Mouse (Mus musculus) erythroblast, embryonic 14.5 days (primary cell): ENCODE results near the gene Gzf1. TPM values are rescaled to one million over a fixed set of nuclear protein-coding genes. Genes with fewer than 3 reads are reported as not detected.

Experiments used
- H3K27me3 ChIP-seq: 2 replicates; pipeline ENCODE4 v1.6.1; 2012; ENCODE audit warnings: inconsistent platforms; ENCODE audit not compliant: control insufficient read depth
- H3K36me3 ChIP-seq: 2 replicates; pipeline ENCODE4 v1.6.1; 2012; ENCODE audit warnings: mild to moderate bottlenecking, inconsistent platforms; ENCODE audit not compliant: control insufficient read depth
- H3K4me1 ChIP-seq: 2 replicates; pipeline ENCODE4 v1.6.1; 2012; ENCODE audit warnings: inconsistent platforms; ENCODE audit not compliant: control insufficient read depth
- H3K4me3 ChIP-seq: replicated peaks from 2 replicates; pipeline ENCODE3; 2012; ENCODE audit warnings: moderate library complexity, mild to moderate bottlenecking, inconsistent platforms
- H3K9me3 ChIP-seq: 2 replicates; pipeline ENCODE4 v1.6.1; 2012; ENCODE audit warnings: low read length, inconsistent platforms, mixed read lengths; ENCODE audit not compliant: control insufficient read depth
- GATA1 ChIP-seq: IDR thresholded peaks from 2 replicates; pipeline ENCODE4 v1.6.1; 2012; ENCODE audit warnings: low read length, inconsistent platforms, mixed read lengths
- TAL1 ChIP-seq: IDR thresholded peaks from 3 replicates; pipeline ENCODE4 v1.6.1; 2012; ENCODE audit warnings: low read length, inconsistent platforms, mixed read lengths
- polyA plus RNA-seq: library from polyadenylated mRNA; stranded (reverse); fragments of >175 nt; gene quantifications from 2 replicates; pipeline ENCODE4 v1.2.3, GENCODE M21; 2012

The Gzf1 gene
- polyA plus RNA-seq, 1 experiment = 0.06 TPM

DNA sequence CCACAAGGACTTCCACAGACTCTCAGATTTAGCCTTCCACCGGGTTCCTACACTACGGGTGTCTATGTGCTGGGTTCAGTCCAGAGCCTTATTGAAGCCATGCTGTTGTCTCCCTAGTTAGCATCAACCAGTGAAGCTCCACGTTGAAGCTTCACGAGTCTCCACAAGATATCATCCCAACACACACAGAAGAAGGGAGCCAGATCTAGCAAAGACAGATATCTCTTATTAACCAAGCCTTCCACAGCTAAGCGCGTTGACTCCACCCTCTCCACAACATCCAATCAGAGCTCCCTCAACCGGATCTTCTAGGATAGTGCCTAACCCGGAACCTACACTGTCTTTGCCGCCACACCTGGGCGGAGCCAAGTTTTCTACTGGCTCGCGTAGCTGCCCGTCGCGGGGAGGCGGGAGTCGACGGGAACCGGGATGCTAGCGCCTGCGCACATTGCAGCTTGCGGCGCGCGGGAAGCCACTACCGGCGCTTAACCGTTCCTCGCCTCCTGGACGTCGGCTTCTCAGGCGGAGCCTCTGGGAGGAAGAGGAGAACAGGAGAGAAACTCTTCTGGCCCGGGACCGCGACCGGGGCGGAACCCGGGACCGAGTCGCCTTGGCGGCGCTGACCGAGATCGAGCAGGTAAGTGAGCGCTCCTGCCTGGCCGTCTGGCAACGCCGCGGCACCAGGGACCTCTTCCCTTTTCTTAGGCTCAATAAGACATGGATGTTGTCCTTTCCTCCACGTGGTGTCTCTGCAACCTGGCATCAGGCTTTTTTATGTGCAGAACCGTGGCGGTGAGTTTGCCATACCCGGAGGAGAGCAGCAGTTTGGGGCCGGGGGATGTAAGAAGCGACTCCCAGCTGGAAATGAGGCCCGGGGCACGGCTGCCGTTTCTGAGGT is 8.4 kb upstream of the Gzf1 start, which contains the start of gene Nxt1:
Nxt1 (plus strand) TSS at position 403 of the 898 bp plus-strand sequence.
- H3K9me3 ChIP-seq = no peaks in the 10 kb centered on the region
- H3K4me1 ChIP-seq = peaks cover 44% of the 10 kb centered on the region
- H3K36me3 ChIP-seq = peaks cover 34% of the 10 kb centered on the region
- H3K4me3 ChIP-seq = peak within 1 kb of the TSS; percentile 89
- no peak; the same call in 2 of the 3 replicates for TF ChIP-seq TAL1
- peak; percentile 18; the same call in 1 of the 2 replicates for TF ChIP-seq GATA1
- H3K27me3 ChIP-seq = peaks cover 8% of the 10 kb centered on the region

- peaks cover 49% of the 10 kb centered on the region for H3K36me3 ChIP-seq
- TF ChIP-seq TAL1 = no peak
- no peak for TF ChIP-seq GATA1
- H3K27me3 ChIP-seq = no peaks in the 10 kb centered on the region
- H3K4me1 ChIP-seq = peaks cover 80% of the 10 kb centered on the region
- no peaks in the 10 kb centered on the region for H3K9me3 ChIP-seq
- peak overlapping the region; percentile 53 for H3K4me3 ChIP-seq
Observed at GRCm38 (mm10) chr2:148677801-148678200, 3.0 kb upstream of the Gzf1 start.

- Histone ChIP-seq H3K9me3 (no peaks in the 10 kb centered on the region), H3K4me3 (no peak overlapping the region), H3K4me1 (peaks cover 72% of the 10 kb centered on the region), H3K36me3 (peaks cover 55% of the 10 kb centered on the region), H3K27me3 (no peaks in the 10 kb centered on the region)
- no peak for TF ChIP-seq TAL1
- TF ChIP-seq GATA1 = no peak
Observed at GRCm38 (mm10) chr2:148679346-148679745, 1.5 kb upstream of the Gzf1 start.

GRCm38 (mm10) chr2:148681461-148681891 is 653 bp downstream of the Gzf1 start:
- H3K4me3 ChIP-seq = peak overlapping the region; percentile 97
- H3K27me3 ChIP-seq = no peaks in the 10 kb centered on the region
- H3K9me3 ChIP-seq = no peaks in the 10 kb centered on the region
- TF ChIP-seq GATA1 = no peak
- peaks cover 51% of the 10 kb centered on the region for H3K36me3 ChIP-seq
- peaks cover 63% of the 10 kb centered on the region for H3K4me1 ChIP-seq

DNA sequence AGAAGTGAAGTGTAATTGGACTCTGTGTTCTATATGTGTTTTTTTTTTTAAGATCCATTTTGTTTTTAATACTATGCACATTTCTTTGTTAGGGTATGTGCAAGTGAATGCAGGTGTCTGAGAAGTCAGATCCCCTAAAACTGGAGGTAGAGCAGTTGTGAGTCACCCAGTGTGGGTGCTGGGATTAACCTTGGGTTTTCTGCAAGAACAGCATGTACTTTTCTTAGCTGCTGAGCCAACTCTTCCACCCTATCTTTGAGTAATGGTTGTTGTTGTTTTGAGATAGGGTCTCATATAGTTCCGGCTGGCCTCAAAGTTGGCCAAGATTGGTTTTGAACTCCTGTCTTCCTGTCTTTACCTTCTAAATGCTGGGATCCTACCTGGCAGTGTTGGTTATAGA is 2.2 kb downstream of the Gzf1 start:
- no peaks in the 10 kb centered on the region for H3K9me3 ChIP-seq
- H3K4me3 ChIP-seq = no peak overlapping the region
- TF ChIP-seq GATA1 (no peak), TAL1 (no peak)
- no peaks in the 10 kb centered on the region for H3K27me3 ChIP-seq
- H3K4me1 ChIP-seq = peaks cover 54% of the 10 kb centered on the region
- H3K36me3 ChIP-seq = peaks cover 47% of the 10 kb centered on the region

DNA sequence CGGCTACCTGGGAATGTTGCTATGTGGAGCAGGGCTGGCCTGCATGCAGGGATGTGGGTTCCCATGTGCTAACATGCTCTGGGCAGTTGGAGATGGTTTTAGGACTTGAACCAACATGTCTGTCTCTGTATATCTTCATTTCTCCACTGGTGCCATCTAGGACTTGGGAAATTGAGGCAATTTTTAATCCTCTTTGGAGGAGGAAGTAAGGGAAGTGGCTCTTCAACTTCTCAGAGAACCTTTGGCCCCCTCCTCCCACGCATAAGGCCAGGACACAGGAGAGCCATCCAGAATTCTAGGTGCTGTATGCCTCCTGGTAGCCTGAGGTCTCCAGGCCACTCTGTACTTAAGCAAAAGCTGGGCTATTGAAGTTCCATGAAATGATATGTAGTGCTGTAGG is 4.1 kb downstream of the Gzf1 start:
- Histone ChIP-seq H3K4me1 (peaks cover 36% of the 10 kb centered on the region), H3K36me3 (peaks cover 51% of the 10 kb centered on the region), H3K4me3 (no peak overlapping the region), H3K9me3 (no peaks in the 10 kb centered on the region), H3K27me3 (no peaks in the 10 kb centered on the region)
- no peak for TF ChIP-seq GATA1
- no peak for TF ChIP-seq TAL1

GRCm38 (mm10) chr2:148685709-148686108 is 4.9 kb downstream of the Gzf1 start:
- Histone ChIP-seq H3K4me3 (no peak overlapping the region), H3K36me3 (peaks cover 57% of the 10 kb centered on the region), H3K27me3 (no peaks in the 10 kb centered on the region), H3K4me1 (peaks cover 29% of the 10 kb centered on the region), H3K9me3 (no peaks in the 10 kb centered on the region)
- TF ChIP-seq TAL1 (no peak), GATA1 (no peak)

- Histone ChIP-seq H3K27me3 (no peaks in the 10 kb centered on the region), H3K36me3 (peaks cover 69% of the 10 kb centered on the region)
Observed at GRCm38 (mm10) chr2:148686862-148687261, 6.0 kb downstream of the Gzf1 start.

GRCm38 (mm10) chr2:148687971-148688370 is 7.1 kb downstream of the Gzf1 start:
- H3K36me3 ChIP-seq = peaks cover 77% of the 10 kb centered on the region
- TF ChIP-seq GATA1 (no peak), TAL1 (no peak)
- no peaks in the 10 kb centered on the region for H3K27me3 ChIP-seq
- no peak overlapping the region for H3K4me3 ChIP-seq
- H3K4me1 ChIP-seq = peaks cover 11% of the 10 kb centered on the region
- no peaks in the 10 kb centered on the region for H3K9me3 ChIP-seq

More at GRCm38 (mm10) chr2:148686862-148687261, 6.0 kb downstream of the Gzf1 start:
- TF ChIP-seq TAL1 = no peak
- no peak for TF ChIP-seq GATA1
- H3K4me3 ChIP-seq = no peak overlapping the region
- H3K9me3 ChIP-seq = no peaks in the 10 kb centered on the region
- H3K4me1 ChIP-seq = peaks cover 19% of the 10 kb centered on the region
